8 mouse cellular contexts compared by ENCODE assay signal in the genomic region with DNA sequence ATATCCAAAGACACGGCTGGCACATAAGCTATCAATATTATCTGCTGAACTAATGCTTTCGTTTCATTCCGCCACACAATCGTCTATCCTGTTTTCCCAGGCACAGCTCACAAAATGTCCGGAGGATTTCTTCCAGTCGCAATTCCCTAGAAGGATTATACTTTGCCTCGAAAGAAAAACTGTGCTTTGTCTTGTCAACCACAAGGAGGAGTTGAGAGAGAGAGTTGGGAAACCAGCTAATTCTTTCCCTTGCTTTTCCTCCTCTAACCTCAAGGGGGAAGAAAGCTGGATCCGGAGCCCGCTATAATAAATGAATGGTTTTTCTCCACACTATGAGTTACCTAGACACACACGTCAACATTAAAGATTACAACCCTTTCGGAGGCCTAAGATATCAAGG. TPM values are rescaled to one million over a fixed set of nuclear protein-coding genes. Genes with fewer than 3 reads are reported as not detected.
DNase-seq lines count a peak whose midpoint lies in the region; ATAC-seq and TF ChIP-seq lines count a peak whose summit lies in the region.

No protein-coding gene starts in this region.

- no peaks in the 10 kb centered on the region for H3K36me3 ChIP-seq in spleen, adult 2 months (ENCODE audit: control insufficient read depth, insufficient read depth, low read length)
- no peaks in the 10 kb centered on the region for H3K36me3 ChIP-seq in intestine, embryonic 15.5 days
- peaks cover 4% of the 10 kb centered on the region; the same call in 1 of the 2 replicates for H3K36me3 ChIP-seq in limb, embryonic 13.5 days
- H3K36me3 ChIP-seq in midbrain, embryonic 15.5 days (replicated peaks) = no peaks in the 10 kb centered on the region

- peak overlapping the region; percentile 99 for H3K4me3 ChIP-seq in spleen, adult 2 months (ENCODE audit: extremely low read depth, insufficient read depth, insufficient read length)
- H3K4me3 ChIP-seq in intestine, embryonic 15.5 days (replicated peaks) = peak overlapping the region; percentile 86
- H3K4me3 ChIP-seq in limb, embryonic 13.5 days = peak overlapping the region; percentile 90
- peak overlapping the region; percentile 72 for H3K4me3 ChIP-seq in midbrain, embryonic 15.5 days

- peak overlapping the region; percentile 97 for H3K4me2 ChIP-seq in intestine, embryonic 15.5 days (replicated peaks)
- peak overlapping the region; percentile 97 for H3K4me2 ChIP-seq in limb, embryonic 13.5 days (replicated peaks)
- H3K4me2 ChIP-seq in midbrain, embryonic 15.5 days = peak overlapping the region; percentile 89

- peak overlapping the region; percentile 83; the same call in 1 of the 2 replicates for H3K9ac ChIP-seq in intestine, embryonic 15.5 days
- H3K9ac ChIP-seq in limb, embryonic 13.5 days = peak overlapping the region; percentile 87
- H3K9ac ChIP-seq in midbrain, embryonic 15.5 days = peak overlapping the region; percentile 89

- H3K9me3 ChIP-seq in intestine, embryonic 15.5 days = no peaks in the 10 kb centered on the region
- H3K9me3 ChIP-seq in limb, embryonic 13.5 days = no peaks in the 10 kb centered on the region
- no peaks in the 10 kb centered on the region for H3K9me3 ChIP-seq in midbrain, embryonic 15.5 days

- no peak overlapping the region for H3K27ac ChIP-seq in spleen, adult 2 months (ENCODE audit: insufficient read depth, low read length)
- H3K27ac ChIP-seq in intestine, embryonic 15.5 days = no peak overlapping the region
- no peak overlapping the region for H3K27ac ChIP-seq in limb, embryonic 13.5 days
- H3K27ac ChIP-seq in midbrain, embryonic 15.5 days = peak overlapping the region; percentile 68

- no peaks in the 10 kb centered on the region for H3K27me3 ChIP-seq in spleen, adult 2 months (ENCODE audit: control insufficient read depth, insufficient read depth, low read length)
- H3K27me3 ChIP-seq in intestine, embryonic 15.5 days (replicated peaks) = no peaks in the 10 kb centered on the region
- H3K27me3 ChIP-seq in limb, embryonic 13.5 days = no peaks in the 10 kb centered on the region
- no peaks in the 10 kb centered on the region for H3K27me3 ChIP-seq in midbrain, embryonic 15.5 days (replicated peaks)

- ATAC-seq in intestine, embryonic 15.5 days = no peak
- ATAC-seq in limb, embryonic 13.5 days (ENCODE audit: low FRiP score, low read depth) = no peak
- ATAC-seq in midbrain, embryonic 15.5 days (replicated peaks) = peak; percentile 24; the same call in 1 of the 2 replicates

- no peak for TF ChIP-seq POLR2A in spleen, adult 2 months (IDR thresholded peaks at IDR 0.05; ENCODE audit: low read depth, low read length)

- no peaks in the 10 kb centered on the region; the same call in 1 of the 2 replicates for H3K4me1 ChIP-seq in spleen, adult 2 months (ENCODE audit: control insufficient read depth, insufficient read depth, insufficient read length)
- peaks cover 9% of the 10 kb centered on the region for H3K4me1 ChIP-seq in intestine, embryonic 15.5 days (replicated peaks)
- H3K4me1 ChIP-seq in limb, embryonic 13.5 days = peaks cover 16% of the 10 kb centered on the region
- H3K4me1 ChIP-seq in midbrain, embryonic 15.5 days = peaks cover 14% of the 10 kb centered on the region

- DNase-seq in spleen, adult 2 months (ENCODE audit: low read depth in 1 of 2, low spot score in 2 of 2) = no peak
- no peak for DNase-seq in spleen, postnatal 4 days (ENCODE audit: low spot score in 2 of 2)
- peak; percentile 81 for DNase-seq in cerebellum, adult 9-10 months
- DNase-seq in frontal cortex, postnatal 10 days (ENCODE audit: low spot score in 2 of 2) = peak; percentile 19 to 22
- DNase-seq in thymus, postnatal 0 days (ENCODE audit: low spot score) = peak; percentile 55

- TF ChIP-seq CTCF in spleen, adult 2 months (IDR thresholded peaks at IDR 0.05; ENCODE audit: extremely low read depth, insufficient read depth, insufficient read length, insufficient replicate concordance) = no peak

- WGBS in spleen, adult 2 months = 6% methylated on average over 11 of the region's 11 CpGs
- 1% methylated on average over 11 of the region's 11 CpGs for WGBS in intestine, embryonic 15.5 days
- WGBS in limb, embryonic 13.5 days = 1% methylated on average over 11 of the region's 11 CpGs
- WGBS in midbrain, embryonic 15.5 days = under 1% methylated on average over 11 of the region's 11 CpGs

RNA-seq across cellular contexts. Expression of gene Cry1, which starts 1.2 kb away (rescaled TPM):
- polyA plus RNA-seq in spleen, adult 2 months (2012; rRNA removed) = 4.8 and 9.2 TPM in 2 replicates
- polyA plus RNA-seq in intestine, embryonic 15.5 days (2015; fragmentation: Nextera tagmentation; extraction: Ambion mirVana) = 25.6 and 28.1 TPM in 2 replicates
- 37.7 and 39.4 TPM in 2 replicates for polyA plus RNA-seq in limb, embryonic 13.5 days (2015; fragmentation: Nextera tagmentation; extraction: Ambion mirVana)
- polyA plus RNA-seq in midbrain, embryonic 15.5 days (2015; fragmentation: Nextera tagmentation; extraction: Ambion mirVana) = 38.8 and 41.2 TPM in 2 replicates
- 50.9 and 61.9 TPM in 2 replicates for polyA plus RNA-seq in thymus, postnatal 0 days (2015; fragmentation: Nextera tagmentation; extraction: Ambion mirVana)

RNA-seq across cellular contexts. Expression of gene Mterf2, which starts 55.8 kb away (rescaled TPM):
- 2.1 and 2.7 TPM in 2 replicates for polyA plus RNA-seq in spleen, adult 2 months (2012; rRNA removed)
- polyA plus RNA-seq in intestine, embryonic 15.5 days (2015; fragmentation: Nextera tagmentation; extraction: Ambion mirVana) = 17.0 and 17.5 TPM in 2 replicates
- polyA plus RNA-seq in limb, embryonic 13.5 days (2015; fragmentation: Nextera tagmentation; extraction: Ambion mirVana) = 23.7 and 24.3 TPM in 2 replicates
- polyA plus RNA-seq in midbrain, embryonic 15.5 days (2015; fragmentation: Nextera tagmentation; extraction: Ambion mirVana) = 27.0 and 27.9 TPM in 2 replicates
- polyA plus RNA-seq in thymus, postnatal 0 days (2015; fragmentation: Nextera tagmentation; extraction: Ambion mirVana) = 30.2 and 30.4 TPM in 2 replicates

Comparison
In these comparisons a context has a peak if more than half of its experiments do, and no peak if none do; other contexts are left out.
1. DNase-seq: peak in cerebellum, adult 9-10 months (single experiment), frontal cortex, postnatal 10 days (2 of 2) and thymus, postnatal 0 days (single experiment); none in spleen, adult 2 months (0 of 2) and spleen, postnatal 4 days (0 of 2).
2. Peak in every context shown above with its lines, with median percentiles within 50 percentile points of each other: H3K4me3 ChIP-seq, H3K4me2 ChIP-seq and H3K9ac ChIP-seq.